10 mouse cellular contexts compared by ENCODE assay signal in the genomic region with DNA sequence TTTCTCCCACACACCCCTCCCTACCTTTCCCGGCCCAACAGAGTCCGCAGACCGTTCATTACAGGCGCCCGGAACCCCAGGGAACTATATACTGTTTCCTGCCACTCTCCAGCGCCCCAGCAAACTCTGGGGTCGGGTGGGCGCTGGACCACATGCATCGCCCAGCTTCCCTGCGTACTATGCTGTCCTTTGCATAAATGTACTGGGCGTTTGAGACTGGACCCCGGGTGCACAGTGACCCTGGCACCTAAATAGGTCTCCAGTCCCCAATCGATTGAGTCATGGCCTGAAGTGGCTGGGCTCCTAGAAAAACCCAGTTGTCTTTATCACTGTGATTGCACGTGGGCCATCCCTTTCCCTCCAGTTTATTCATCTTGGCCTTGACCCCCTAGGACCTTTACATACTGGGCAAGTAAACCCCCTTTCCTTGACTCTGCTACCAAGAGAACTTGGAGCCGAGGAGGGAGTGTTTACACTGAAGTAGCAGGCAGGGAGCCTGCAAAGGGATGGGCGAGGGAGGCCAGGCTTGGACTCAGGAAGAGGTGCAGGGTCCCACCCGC. TPM values are rescaled to one million over a fixed set of nuclear protein-coding genes. Genes with fewer than 3 reads are reported as not detected.
DNase-seq lines count a peak whose midpoint lies in the region; ATAC-seq and TF ChIP-seq lines count a peak whose summit lies in the region.
"Had no signal": no experiment of that assay in that cellular context is flagged by ENCODE, and none has a peak within 500 bp of the region (broad histone marks: within the 10 kb centered on the region; RNA-seq: fewer than 3 reads in every experiment).

No protein-coding gene starts in this region.

- 3% methylated on average over 17 of the region's 17 CpGs for WGBS in liver, postnatal 0 days (ENCODE audit: insufficient replicate concordance)

- H3K4me2 ChIP-seq in liver, postnatal 0 days (ENCODE audit: low read depth, low read length) = 0 out of 2 replicates have a peak overlapping the region, but pooled peaks have one; percentile 6

- no peaks in the 10 kb centered on the region for H3K9me3 ChIP-seq in megakaryocyte, embryonic 14.5 days
- H3K9me3 ChIP-seq in liver, postnatal 0 days (ENCODE audit: low read length) = no peaks in the 10 kb centered on the region

- ATAC-seq in megakaryocyte, adult 5-6 weeks (ENCODE audit: poor library complexity, severe bottlenecking) = no peak
- ATAC-seq in liver, postnatal 0 days = no peak
- ATAC-seq in megakaryocyte progenitor cell, adult 5-6 weeks (replicated peaks; ENCODE audit: poor library complexity) = no peak

- H3K27ac ChIP-seq in liver, postnatal 0 days (ENCODE audit: low read depth) = no peak overlapping the region

- H3K4me3 ChIP-seq in megakaryocyte, embryonic 14.5 days (replicated peaks) = peak overlapping the region; percentile 84
- H3K4me3 ChIP-seq in liver, postnatal 0 days (ENCODE audit: low read depth, low read length) = peak overlapping the region; percentile 15; the same call in 1 of the 2 replicates
- H3K4me3 ChIP-seq: myocyte had no signal

- no peaks in the 10 kb centered on the region for H3K36me3 ChIP-seq in megakaryocyte, embryonic 14.5 days (replicated peaks; ENCODE audit: low read length)
- no peaks in the 10 kb centered on the region for H3K36me3 ChIP-seq in liver, postnatal 0 days (replicated peaks; ENCODE audit: insufficient read depth, low read length)

- TF ChIP-seq CTCF in liver, postnatal 0 days (IDR thresholded peaks at IDR 0.05; ENCODE audit: low read depth) = no peak

- H3K27me3 ChIP-seq in megakaryocyte, embryonic 14.5 days (replicated peaks) = peaks cover 79% of the 10 kb centered on the region
- peaks cover 58% of the 10 kb centered on the region for H3K27me3 ChIP-seq in liver, postnatal 0 days (ENCODE audit: insufficient read depth, low read length)

- peaks cover 28% of the 10 kb centered on the region for H3K4me1 ChIP-seq in megakaryocyte, embryonic 14.5 days
- no peaks in the 10 kb centered on the region for H3K4me1 ChIP-seq in liver, postnatal 0 days (ENCODE audit: insufficient read depth)

- peak; percentile 12 for DNase-seq in embryo, embryonic 10 days (ENCODE audit: low spot score)
- no peak for DNase-seq in embryo, embryonic 11 days
- no peak for DNase-seq in liver, postnatal 0 days
- no peak for DNase-seq in cerebellum, postnatal 36 days
- DNase-seq in urinary bladder, postnatal 4 days (ENCODE audit: low spot score in 2 of 2) = no peak

- TF ChIP-seq EP300 in liver, postnatal 0 days (IDR thresholded peaks at IDR 0.05; ENCODE audit: low read depth) = no peak

- H3K9ac ChIP-seq in liver, postnatal 0 days (replicated peaks) = no peak overlapping the region

RNA-seq across cellular contexts. Expression of gene C1ql2, which starts 1.5 kb away (rescaled TPM):
- polyA plus RNA-seq in megakaryocyte, embryonic 14.5 days (2012; ENCODE audit: insufficient read depth, low replicate concordance) = not detected in 2 replicates
- not detected in 2 replicates for total RNA-seq in megakaryocyte, adult 5-6 weeks (2015)
- not detected in 2 replicates for total RNA-seq in megakaryocyte, adult 5-6 weeks (2017)
- not detected in 2 replicates for polyA plus RNA-seq in liver, postnatal 0 days (2015; fragmentation: Nextera tagmentation; extraction: Ambion mirVana)
- total RNA-seq in megakaryocyte progenitor cell, adult 5-6 weeks (2015) = not detected in 2 replicates
- not detected in 2 replicates for total RNA-seq in megakaryocyte progenitor cell, adult 5-6 weeks (2017)
- polyA plus RNA-seq: large intestine, adult 2 months; myocyte had no signal
